Mouse (Mus musculus) right cerebral cortex, postnatal 14 days (tissue): ENCODE results near the gene Scube3.
"Not testable (repeated sequence)": the region's sequence is repeated elsewhere in the genome, so short reads cannot be mapped to it uniquely, and the experiment has no call there.

ENCODE experiments used
- DNase-seq: peaks from one replicate; pipeline ENCODE4 v3.0.0; 2022

Gene Scube3

GRCm38 (mm10) chr17:28180783-28181544, 39.0 kb downstream of the Scube3 start:
- no peak for DNase-seq

DNA sequence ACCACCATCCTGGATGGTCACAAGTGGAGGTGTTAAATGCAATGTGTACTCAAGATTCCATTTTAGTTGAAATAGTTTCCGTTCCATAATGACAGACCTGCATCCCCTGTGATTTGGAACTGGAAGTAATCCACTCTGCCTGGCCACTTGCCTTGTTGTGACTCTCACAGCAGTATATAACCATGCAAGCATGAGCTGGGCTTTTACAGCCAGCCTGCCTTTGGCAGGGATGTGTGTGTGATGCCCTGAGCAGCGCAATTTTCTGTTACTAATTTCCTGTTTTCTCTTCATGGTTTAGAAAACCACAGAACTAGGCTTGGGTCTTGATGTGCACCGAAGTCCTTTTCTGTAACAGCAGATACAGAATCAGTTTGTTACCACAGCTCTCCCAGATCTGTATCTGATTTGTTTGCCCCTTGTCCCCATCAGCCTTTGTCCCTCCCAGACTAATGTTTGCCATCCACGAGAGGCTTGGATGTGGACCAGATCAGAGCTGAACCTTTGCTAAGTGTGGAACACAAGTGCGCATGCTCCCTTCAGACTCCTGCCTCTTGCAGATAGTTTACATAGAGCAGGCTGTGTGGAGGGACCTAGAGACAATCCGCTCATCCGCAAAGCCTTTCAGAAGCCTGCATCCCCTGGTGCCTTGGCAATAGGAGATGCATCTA, 43.2 kb downstream of the Scube3 start:
- DNase-seq = no peak

DNA sequence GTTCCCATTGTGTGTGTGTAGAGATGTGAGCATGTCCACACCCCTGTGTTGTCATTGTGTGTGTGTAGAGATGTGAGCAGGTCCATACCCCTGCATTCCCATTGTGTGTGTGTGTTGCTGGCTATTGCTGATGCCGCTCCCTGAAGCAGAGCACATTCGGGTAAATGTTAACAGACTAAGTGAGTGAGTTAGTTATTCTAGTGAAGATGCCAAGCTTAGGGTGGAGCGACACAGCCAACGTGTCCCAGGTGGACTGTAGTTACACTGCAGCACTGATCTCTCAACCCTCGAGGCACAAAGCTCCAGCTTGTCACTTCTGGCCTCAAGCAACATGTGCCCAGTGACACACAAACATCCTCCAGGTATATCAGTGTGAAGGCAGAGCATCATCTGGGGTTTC, 46.4 kb downstream of the Scube3 start:
- no peak for DNase-seq

DNA sequence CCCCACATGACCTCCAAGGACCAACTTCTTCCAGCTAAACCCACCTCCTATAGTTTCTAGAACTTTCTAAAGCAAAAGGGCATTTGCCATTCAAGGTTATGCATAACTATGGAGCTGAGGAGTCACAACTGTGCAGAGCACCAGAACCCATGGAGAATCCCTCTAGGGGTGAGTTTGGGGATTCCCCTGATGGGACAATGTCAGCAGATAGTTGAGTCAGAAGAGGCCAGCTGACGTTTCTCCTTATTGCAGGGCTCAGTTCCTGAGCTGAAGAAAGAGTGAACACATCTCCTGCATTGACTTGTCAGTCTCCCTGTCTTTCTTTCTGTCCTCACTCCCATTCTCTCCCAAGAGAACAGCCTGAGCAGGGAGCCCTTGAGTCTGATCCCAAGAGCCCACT, 50.8 kb downstream of the Scube3 start:
- DNase-seq = no peak

DNA sequence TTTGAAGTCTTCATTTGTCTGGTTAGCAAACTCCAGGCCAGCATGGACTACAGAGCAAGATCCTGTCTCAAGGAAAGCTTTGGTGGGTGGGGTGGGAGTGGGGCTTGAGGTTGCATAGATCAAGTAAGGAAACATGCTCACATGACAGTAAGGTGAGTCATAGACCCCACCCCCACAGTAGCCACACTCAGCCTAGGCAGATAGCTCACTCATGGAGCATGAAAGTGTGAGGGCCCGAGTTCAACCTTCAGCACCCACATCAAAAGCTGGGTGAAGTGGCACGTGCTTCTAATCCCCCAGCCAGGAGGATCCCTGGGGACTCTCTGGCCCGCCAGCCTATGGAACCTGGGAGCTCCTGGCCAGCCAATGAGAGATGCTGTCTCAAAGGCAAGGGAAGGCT, 51.6 kb downstream of the Scube3 start:
- no peak for DNase-seq

DNA sequence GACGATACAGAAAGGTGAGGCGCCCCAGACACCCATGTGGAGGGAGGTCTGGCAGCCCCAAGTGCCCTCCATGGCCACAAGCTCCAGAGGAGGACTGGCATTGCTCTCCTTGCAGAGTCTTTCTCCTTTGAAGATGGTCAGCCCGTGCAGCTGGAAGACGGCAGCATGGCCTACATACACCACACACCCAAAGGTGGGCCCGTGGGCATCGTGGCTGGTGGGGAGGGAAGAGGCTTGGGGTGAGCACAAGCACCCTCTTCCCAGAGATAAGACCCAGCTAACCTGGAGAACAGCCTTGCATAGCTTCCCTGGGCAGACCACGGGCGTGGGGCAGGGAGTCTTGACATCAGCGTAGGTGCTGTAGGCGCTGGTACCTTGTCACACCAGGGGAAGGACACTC, 53.1 kb downstream of the Scube3 start:
- DNase-seq = no peak

DNA sequence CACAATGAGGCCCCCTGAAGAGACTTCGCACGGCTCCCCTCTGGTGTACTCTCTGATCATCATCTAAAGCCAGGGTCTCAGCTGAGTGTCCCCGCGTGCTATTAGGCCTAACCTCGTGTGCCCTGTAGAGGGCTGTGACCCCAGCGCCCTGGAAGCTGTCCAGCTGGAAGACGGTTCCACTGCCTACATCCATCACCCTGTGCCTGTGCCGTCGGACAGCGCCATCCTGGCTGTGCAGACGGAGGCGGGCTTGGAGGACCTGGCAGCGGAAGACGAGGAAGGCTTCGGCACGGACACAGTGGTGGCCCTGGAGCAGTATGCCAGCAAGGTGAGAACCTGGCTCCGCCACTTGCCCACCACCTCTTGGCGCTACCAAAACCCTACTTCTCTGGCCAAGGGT, 55.7 kb downstream of the Scube3 start:
- DNase-seq = no peak

GRCm38 (mm10) chr17:28201982-28202381, 60.0 kb downstream of the Scube3 start:
- no peak for DNase-seq

- DNase-seq = peak; percentile 47
Observed at GRCm38 (mm10) chr17:28204052-28204720, 62.2 kb downstream of the Scube3 start.

GRCm38 (mm10) chr17:28205443-28205842, 63.5 kb downstream of the Scube3 start:
- DNase-seq = no peak

DNA sequence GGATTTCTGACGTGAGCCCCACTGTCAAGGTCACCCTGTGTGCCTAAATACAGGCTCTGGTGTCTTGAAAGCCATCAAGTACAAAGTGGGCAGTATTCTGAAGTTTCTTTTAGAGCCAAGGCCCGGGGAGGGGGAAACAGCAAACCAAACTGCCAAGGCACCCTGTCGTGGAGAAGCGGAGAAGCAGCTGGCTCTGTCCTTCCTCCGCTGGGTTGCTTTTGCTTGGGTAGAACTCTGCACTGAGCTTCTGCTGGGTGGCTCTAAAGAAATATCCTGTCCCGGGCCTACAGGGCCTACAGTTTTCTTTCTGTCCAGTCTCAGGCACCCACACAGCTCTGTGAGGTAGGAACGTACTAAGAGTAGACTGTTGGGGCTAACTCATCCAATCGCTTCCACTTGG, 65.2 kb downstream of the Scube3 start:
- no peak for DNase-seq

DNA sequence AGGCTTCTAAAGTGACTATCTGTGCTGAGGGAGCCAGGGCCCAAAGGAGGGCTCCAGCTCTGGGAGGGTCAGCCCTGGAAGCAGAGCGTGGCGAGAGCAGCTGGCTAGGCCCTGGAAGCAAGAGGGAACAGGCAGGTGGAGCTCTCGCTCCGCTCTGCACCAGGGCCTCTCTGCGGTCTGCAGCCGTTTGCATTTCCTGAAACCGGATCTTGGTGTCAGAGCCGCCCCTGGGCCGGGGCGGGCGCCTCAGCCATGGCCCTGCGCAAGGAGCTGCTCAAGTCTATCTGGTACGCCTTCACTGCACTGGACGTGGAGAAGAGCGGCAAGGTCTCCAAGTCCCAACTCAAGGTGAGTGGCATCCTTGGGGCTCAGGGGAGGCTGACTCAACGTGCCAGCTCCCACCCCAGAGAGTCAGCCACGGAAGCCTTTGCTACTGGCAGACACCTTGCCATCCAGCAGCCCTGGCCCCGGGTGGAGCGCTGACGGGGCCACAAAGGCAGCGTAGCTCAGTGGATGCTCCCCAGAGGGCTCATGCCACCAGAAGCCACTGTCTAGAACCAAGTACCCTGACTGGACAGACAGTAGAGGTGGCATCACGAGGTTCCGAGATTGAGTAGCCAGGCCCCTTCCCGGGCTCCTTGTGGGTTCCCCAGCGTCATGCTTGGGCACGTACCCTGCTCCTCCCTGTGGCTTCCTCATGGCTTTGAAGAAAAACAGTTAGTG, 65.8 kb downstream of the Scube3 start, which contains the start of gene Def6:
Def6 (plus strand) TSS at position 188 of the 723 bp plus-strand sequence.
- DNase-seq = peak; percentile 37

- no peak for DNase-seq
Observed at GRCm38 (mm10) chr17:28208314-28208612, 66.3 kb downstream of the Scube3 start.

- no peak for DNase-seq
Observed at GRCm38 (mm10) chr17:28209457-28210110, 67.6 kb downstream of the Scube3 start.

- no peak for DNase-seq
Observed at GRCm38 (mm10) chr17:28211921-28212341, 70.0 kb downstream of the Scube3 start.

GRCm38 (mm10) chr17:28212391-28212790, 70.5 kb downstream of the Scube3 start:
- DNase-seq = no peak

DNA sequence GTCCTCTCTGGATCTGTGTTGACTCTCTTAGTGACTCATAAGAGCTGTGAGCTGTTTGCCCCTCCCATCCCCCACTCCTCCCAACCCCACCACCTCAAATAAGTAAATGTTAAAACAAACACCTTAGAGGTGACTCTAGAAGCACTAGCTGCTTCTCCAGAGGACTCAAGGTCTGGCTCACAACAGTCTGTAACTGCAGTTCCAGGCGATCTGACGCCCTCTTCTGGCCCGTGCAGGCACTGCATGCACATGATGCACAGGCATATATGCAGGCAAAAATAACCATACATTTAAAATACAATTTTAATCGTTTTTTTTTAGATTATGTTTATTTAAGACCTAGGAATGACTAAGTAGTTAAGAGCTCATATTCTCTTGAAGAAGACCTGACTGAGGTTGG, 71.3 kb downstream of the Scube3 start:
- DNase-seq = no peak

- no peak for DNase-seq
Observed at GRCm38 (mm10) chr17:28216791-28217190, 74.8 kb downstream of the Scube3 start.

- DNase-seq = no peak
Observed at GRCm38 (mm10) chr17:28217721-28218649, 76.0 kb downstream of the Scube3 start.

GRCm38 (mm10) chr17:28222463-28222862, 80.5 kb downstream of the Scube3 start:
- not testable (repeated sequence) for DNase-seq

GRCm38 (mm10) chr17:28223561-28224391, 81.8 kb downstream of the Scube3 start:
- DNase-seq = peak; percentile 82
